Mouse (Mus musculus) right cerebral cortex, postnatal 25 days (tissue): ENCODE results near the gene Sult6b2.

Source experiments
- DNase-seq: peaks from one replicate; pipeline ENCODE4 v3.0.0; 2022

Gene Sult6b2

GRCm38 (mm10) chr6:142804402-142804801 lies at the start of gene Sult6b2:
TSS of gene Sult6b2 (minus strand) at chr6:142804502.
- DNase-seq, result no peak

- no peak for DNase-seq
Observed at GRCm38 (mm10) chr6:142852419-142853377, 48.4 kb upstream of the Sult6b2 start.

GRCm38 (mm10) chr6:142850436-142850835 lies 46.1 kb upstream of the Sult6b2 start:
- DNase-seq, result peak; percentile 23

GRCm38 (mm10) chr6:142849326-142849725 lies 45.0 kb upstream of the Sult6b2 start:
- no peak for DNase-seq

DNA sequence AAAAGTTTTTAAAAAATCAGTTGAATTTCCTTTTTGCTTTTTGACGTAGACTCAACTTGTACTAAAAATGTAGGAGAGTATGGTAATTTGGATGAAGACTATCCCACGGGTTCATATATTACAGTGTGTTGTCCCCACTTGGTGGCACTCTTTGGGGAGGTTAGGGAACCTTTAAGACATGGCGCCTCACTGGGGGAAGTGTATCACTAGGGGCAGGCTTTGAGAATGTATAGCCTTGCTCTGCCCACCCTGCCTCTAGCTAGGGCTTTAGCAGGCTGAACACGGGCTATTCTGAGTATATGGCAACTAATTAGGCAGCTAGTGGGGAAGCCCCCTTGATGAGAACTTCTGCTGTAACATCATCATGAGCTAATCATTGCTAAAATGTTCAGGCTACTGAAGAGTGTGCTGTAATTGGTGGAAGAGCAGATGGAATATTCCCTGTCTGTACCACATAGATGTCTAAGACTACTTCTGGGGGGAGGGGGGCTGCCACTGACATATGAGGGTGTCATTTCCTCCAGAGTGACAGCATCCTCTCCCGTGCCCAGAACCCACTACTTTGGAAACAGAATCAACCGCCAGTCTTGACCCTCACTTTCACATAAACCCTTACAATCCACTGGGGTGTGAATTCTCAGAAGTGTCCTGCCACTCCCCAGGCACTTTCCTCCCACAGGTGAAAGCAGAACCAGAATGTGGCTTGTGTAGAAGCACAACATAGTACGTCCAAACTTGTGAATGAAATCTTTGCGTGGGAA lies 43.8 kb upstream of the Sult6b2 start:
- DNase-seq, result no peak

DNA sequence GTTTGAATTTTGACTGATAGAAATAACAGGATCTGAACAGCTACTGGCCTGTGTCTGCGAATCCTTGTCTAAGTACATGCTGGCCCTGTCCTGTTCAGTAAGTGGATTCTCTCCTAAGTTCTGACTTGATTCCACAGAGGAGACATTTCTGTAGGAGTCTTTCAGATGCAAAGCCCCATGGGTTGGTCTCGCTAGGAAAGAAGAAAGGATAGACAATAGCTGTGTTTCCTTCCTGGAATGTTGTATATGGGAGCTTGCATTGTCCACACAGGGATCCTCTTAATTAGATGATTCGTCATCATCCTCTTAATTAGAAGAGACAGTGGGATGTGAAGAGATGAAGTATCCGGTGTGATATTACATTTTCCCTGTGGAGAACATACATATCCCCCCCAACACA lies 42.6 kb upstream of the Sult6b2 start:
- no peak for DNase-seq

GRCm38 (mm10) chr6:142845066-142845465 lies 40.8 kb upstream of the Sult6b2 start:
- DNase-seq, result no peak

DNA sequence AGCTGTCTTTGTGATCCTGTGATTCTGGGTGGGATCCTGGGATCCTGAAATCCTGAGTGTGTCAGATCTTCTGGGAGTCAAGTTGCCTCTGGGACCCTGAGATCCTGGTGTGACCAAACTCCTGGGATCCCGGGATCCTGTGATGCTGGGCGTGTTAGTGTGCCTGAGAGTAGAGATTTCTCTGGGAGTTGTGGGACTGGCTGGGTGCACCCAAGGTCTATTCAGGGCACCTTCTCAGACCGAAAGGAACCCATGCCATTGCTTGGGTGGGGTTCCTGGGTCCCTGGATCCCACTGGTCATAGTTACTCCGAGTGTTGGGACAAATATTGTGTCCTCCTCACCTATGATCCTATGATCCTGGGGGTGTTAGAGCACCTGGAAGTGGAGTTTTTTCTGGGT lies 39.8 kb upstream of the Sult6b2 start:
- no peak for DNase-seq

- no peak for DNase-seq
Observed at GRCm38 (mm10) chr6:142838501-142838900, 34.2 kb upstream of the Sult6b2 start.

DNA sequence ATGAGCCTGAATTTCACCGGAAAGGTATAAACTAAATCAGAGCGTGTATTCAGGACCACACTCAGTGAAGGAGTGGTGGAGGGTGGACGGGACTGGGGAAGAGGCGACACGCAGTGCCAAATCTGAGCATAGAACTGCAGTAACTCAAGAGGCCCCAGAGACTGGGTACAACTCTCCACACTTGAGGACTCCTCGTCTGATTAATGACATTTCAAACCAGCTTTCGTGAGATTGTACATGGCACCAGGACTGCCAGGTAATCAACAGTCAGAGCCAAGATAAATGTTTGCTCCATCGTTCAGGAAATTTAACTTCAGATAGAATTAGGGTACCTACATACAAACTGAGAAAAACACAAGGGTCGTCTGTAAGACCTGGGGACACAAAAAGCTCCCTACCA lies 33.0 kb upstream of the Sult6b2 start:
- no peak for DNase-seq

GRCm38 (mm10) chr6:142835726-142836125 lies 31.4 kb upstream of the Sult6b2 start:
- no peak for DNase-seq

GRCm38 (mm10) chr6:142834911-142835310 lies 30.6 kb upstream of the Sult6b2 start:
- DNase-seq, result no peak

DNA sequence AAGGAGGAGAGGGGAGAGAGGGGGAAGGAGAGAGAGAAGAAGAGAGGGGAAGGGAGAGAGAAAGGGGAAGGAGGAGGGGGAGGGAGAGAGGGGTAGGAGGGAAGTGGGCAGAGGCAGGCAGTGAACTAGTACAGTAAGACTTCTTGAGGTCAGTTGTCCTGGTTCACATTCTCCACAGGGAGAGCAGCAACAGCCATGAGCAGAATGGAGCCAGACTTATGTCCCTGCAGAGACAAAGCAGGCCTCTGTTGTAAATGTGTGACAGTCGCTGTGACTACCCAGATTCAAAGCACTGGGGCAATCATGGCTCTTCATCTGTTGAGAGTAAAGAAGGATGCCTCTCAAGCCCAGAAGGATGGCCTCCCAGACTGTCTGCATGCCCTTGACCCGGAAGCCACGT lies 27.4 kb upstream of the Sult6b2 start:
- no peak for DNase-seq

- DNase-seq, result no peak
Observed at GRCm38 (mm10) chr6:142831243-142831642, 26.9 kb upstream of the Sult6b2 start.

DNA sequence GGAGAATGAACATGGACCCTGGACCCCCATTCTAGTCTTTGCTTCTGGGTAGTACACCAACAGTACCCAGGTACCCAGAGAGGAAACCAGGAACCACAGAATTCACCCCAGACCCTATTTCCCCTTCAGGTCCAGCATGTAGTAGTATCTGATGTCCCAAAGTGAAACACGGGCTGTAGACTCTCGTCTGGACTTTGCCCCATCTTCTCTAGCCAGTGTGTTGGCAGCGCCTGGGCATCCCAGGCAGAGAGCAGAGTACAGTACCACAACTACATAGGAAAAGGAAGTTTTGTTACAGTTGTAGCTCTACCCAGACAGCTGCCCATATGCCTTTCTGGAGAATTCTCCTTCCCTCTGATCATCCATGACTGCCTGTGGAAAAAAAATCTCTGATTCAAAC lies 25.9 kb upstream of the Sult6b2 start:
- DNase-seq, result no peak

- DNase-seq, result no peak
Observed at GRCm38 (mm10) chr6:142825449-142825848, 21.1 kb upstream of the Sult6b2 start.

DNA sequence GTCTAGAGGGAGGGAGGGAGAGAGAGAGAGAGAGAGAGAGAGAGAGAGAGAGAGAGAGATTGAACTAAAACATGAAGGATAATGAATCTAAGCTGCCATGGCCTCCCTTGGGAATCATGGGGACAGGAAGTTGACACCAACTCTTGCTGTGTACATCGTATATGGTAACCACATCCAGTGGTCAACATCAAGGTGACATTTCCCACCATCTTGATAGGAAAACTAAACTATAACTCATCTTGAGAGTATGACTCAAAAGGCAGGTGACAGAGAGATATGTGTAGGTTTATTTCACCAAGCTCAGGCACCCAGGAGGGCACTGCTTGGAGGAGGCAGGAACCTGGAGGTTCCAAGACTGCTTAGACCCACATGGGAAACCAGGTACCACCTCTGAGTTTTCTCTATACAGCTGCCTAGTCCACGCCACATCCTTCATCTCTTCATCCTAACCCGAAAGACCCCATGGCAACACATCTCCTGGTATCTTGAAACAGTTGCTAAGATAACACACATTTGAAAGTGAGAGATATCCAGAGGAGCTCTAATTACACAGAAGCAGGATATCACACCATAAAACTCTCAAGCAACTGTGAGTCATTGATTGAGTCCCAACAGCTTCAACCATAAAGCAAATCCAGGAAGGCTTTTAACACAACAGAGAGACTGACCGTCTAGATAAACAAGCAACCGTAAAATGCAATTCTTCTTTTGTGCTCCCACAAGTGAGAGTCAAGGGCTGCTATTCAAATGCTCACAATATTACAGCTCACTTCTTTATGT lies 18.9 kb upstream of the Sult6b2 start:
- no peak for DNase-seq

DNA sequence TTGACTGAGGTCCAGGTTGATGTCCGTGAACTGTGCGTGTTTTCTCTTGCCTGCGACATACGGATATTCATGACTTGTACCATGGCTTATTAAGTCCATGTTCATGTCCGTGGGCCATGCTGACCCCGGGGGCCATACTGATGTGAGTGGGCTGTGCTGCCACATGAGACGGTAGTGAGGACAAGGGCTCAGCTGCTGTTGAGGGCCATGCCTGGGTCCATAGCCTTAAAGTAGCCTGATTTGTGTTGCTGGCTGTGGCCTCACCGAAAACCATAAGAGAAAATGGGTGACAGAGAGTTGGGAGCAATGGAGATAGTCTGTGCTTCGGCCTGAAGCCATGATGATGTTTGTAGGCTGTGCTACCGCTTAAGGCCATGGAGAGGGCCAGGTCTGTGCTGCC lies 14.0 kb upstream of the Sult6b2 start:
- no peak for DNase-seq

GRCm38 (mm10) chr6:142815513-142815912 lies 11.2 kb upstream of the Sult6b2 start:
- no peak for DNase-seq

GRCm38 (mm10) chr6:142814495-142814921 lies 10.2 kb upstream of the Sult6b2 start:
- peak; percentile 81 for DNase-seq

DNA sequence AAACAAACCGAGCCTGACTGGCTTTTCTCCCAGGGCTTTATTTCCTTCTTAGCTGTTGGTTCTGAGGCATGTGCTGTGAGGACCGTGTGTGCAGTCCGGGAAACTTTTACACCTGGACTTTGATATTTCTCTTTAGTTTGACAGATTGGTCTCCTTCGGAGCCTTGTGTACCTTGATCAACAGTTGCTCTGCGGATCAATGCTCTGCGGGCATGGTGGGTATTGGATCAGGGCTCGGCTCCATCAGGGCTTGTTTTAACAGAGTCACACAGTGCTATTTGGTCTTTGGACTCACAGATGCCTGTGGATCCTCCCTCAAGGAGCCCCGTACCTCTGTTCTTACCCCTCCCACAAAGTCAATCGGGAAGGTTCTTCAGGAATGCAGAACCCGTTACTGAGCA lies 9.7 kb upstream of the Sult6b2 start:
- DNase-seq, result no peak

DNA sequence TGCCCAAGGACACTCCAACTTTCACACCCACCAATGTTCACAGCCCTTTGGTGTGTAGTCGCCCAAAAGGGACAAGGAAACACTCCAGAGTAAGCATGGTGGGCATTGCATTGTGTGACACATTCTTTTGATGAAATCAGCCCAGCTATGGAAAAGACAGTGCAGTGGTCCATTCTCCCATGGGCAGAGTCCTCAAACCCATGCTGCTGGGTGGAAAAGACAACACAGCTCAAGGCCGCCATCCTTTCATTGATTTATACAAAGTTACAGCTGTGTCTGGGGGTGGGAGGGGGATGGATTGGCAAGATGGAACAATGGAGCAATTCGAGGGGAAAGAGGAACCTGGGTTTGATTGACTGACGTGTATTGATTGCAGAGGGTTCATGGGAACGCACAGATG lies 8.7 kb upstream of the Sult6b2 start:
- DNase-seq, result no peak

DNA sequence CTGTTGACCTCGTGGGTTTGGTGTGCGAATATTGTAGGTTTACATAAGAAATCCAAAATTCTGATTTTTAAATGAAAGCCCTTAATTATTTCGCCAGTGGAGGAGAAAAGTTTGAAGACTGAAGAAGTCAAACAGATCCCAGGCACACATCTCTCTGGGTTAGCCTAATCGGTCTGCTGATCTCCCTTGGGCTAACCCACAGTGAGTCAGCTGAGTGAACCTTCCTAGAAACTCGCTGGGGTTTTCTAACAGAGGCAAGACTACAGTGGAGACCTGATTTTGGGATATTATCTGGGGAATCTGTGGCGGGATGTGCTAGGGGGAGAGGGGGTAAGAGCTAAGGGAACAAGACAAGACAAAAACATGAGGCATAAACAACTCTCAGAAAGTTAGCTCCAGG lies 5.9 kb upstream of the Sult6b2 start:
- DNase-seq, result no peak
